Mouse (Mus musculus): ENCODE results near the gene Tns1.

- TF ChIP-seq CTCF (IDR thresholded peaks at IDR 0.05) (no peak; the same call in 1 of the 2 replicates), EP300 (IDR thresholded peaks at IDR 0.05) (no peak)
Measured at GRCm38 (mm10) chr1:74016618-74017017, 107.6 kb downstream of the Tns1 start.

All from lung, postnatal 0 days (tissue).